Mouse (Mus musculus) cerebellum, adult 9-10 months (tissue): ENCODE measurements at regions not wholly inside any gene's neighbourhood (a gene's known extent, or its start where the extent isn't known, plus 50 kb on each side); places are given as distances from the start of the nearest gene placed in this dataset.
"Not testable (repeated sequence)": the region's sequence is repeated elsewhere in the genome, so short reads cannot be mapped to it uniquely, and the experiment has no call there.

Experiments used
- DNase-seq: peaks from one replicate; pipeline ENCODE4 v3.0.0; 2022

GRCm38 (mm10) chr3:153144217-153144616 is 162.2 kb upstream of the St6galnac5 start:
- no peak for DNase-seq

- no peak for DNase-seq
Measured at GRCm38 (mm10) chr3:153140985-153141384, 158.9 kb upstream of the St6galnac5 start.

GRCm38 (mm10) chr3:153125335-153125734 is 143.3 kb upstream of the St6galnac5 start:
- no peak for DNase-seq

GRCm38 (mm10) chr3:153121934-153122333 is 139.9 kb upstream of the St6galnac5 start:
- DNase-seq, result no peak

- no peak for DNase-seq
Measured at GRCm38 (mm10) chr3:153119142-153119541, 137.1 kb upstream of the St6galnac5 start.

- DNase-seq, result no peak
Measured at GRCm38 (mm10) chr3:153118643-153119042, 136.6 kb upstream of the St6galnac5 start.

GRCm38 (mm10) chr3:153105591-153105990 is 123.5 kb upstream of the St6galnac5 start:
- DNase-seq, result no peak

GRCm38 (mm10) chr3:153090572-153090971 is 108.5 kb upstream of the St6galnac5 start:
- not testable (repeated sequence) for DNase-seq

- DNase-seq, result peak; percentile 61
Measured at GRCm38 (mm10) chr3:153085096-153085788, 103.2 kb upstream of the St6galnac5 start.

- peak; percentile 79 for DNase-seq
Measured at GRCm38 (mm10) chr3:153084226-153085095, 102.4 kb upstream of the St6galnac5 start.

- DNase-seq, result no peak
Measured at GRCm38 (mm10) chr3:153080371-153080770, 98.3 kb upstream of the St6galnac5 start.

GRCm38 (mm10) chr3:153077846-153078703 is 96.0 kb upstream of the St6galnac5 start:
- peak; percentile 52 for DNase-seq

GRCm38 (mm10) chr3:153072200-153072919 is 90.3 kb upstream of the St6galnac5 start:
- no peak for DNase-seq

- no peak for DNase-seq
Measured at GRCm38 (mm10) chr3:153071549-153071948, 89.5 kb upstream of the St6galnac5 start.

- DNase-seq, result no peak
Measured at GRCm38 (mm10) chr3:153071123-153071522, 89.1 kb upstream of the St6galnac5 start.

- no peak for DNase-seq
Measured at GRCm38 (mm10) chr3:153065890-153066289, 83.8 kb upstream of the St6galnac5 start.

- DNase-seq, result no peak
Measured at GRCm38 (mm10) chr3:153053163-153053562, 71.1 kb upstream of the St6galnac5 start.

- no peak for DNase-seq
Measured at GRCm38 (mm10) chr3:153051566-153051965, 69.5 kb upstream of the St6galnac5 start.

- no peak for DNase-seq
Measured at GRCm38 (mm10) chr3:153045328-153045727, 63.3 kb upstream of the St6galnac5 start.

- DNase-seq, result no peak
Measured at GRCm38 (mm10) chr3:153033980-153034379, 51.9 kb upstream of the St6galnac5 start.
